Mouse (Mus musculus): Measurements from ENCODE around the gene Plppr3. TPM values are rescaled to one million over a fixed set of nuclear protein-coding genes. Genes with fewer than 3 reads are reported as not detected.
A peak's percentile ranks its signal among the peaks of the same experiment; 100 is the strongest.

Gene Plppr3
- total and polyA plus RNA-seq, 3 experiments = 0.85 to 6.2 TPM; not detected in 1

- H3K79me2 ChIP-seq (ENCODE audit: control insufficient read depth, insufficient read depth, low read length, poor library complexity) = no peaks in the 10 kb centered on the region
- peaks cover 8 to 36% of the 10 kb centered on the region in 2 experiments; a peak in 3 of 4 replicates for H3K4me1 ChIP-seq (ENCODE audit: control insufficient read depth in 1 of 2, insufficient read depth in 2 of 2, low read length in 2 of 2)
- H3K9ac ChIP-seq (ENCODE audit: control insufficient read depth, low read depth, low read length, poor library complexity, severe bottlenecking) = peak overlapping the region; percentile 70
- H3K36me3 ChIP-seq (ENCODE audit: control insufficient read depth in 1 of 2, insufficient read depth in 2 of 2, low read length in 2 of 2) = peaks cover 0 to 14% of the 10 kb centered on the region in 2 experiments; a peak in 2 of 4 replicates
- no peaks in the 10 kb centered on the region for H3K9me3 ChIP-seq (replicated peaks; ENCODE audit: insufficient read depth, low read length)
- peak; percentile 69 for DNase-seq (ENCODE audit: low read depth, low spot score)
- H3K27ac ChIP-seq (ENCODE audit: control insufficient read depth, low read depth, low read length) = peak overlapping the region; percentile 78
- H3K27me3 ChIP-seq (ENCODE audit: control insufficient read depth in 1 of 2, insufficient read depth in 2 of 2, low read length in 2 of 2) = no peaks in the 10 kb centered on the region
- TF ChIP-seq NRF1 (IDR thresholded peaks at IDR 0.05; ENCODE audit: insufficient read depth, low read depth, low read length, poor library complexity, severe bottlenecking) (no peak), TCF12 (IDR thresholded peaks at IDR 0.05; ENCODE audit: low read depth, low read length) (no peak), POLR2A (IDR thresholded peaks at IDR 0.05; ENCODE audit: control insufficient read depth in 1 of 2, insufficient read depth in 1 of 2, low read depth in 1 of 2, low read length in 2 of 2, poor library complexity in 1 of 2) (no peak), ETS1 (IDR thresholded peaks at IDR 0.05; ENCODE audit: low read depth, low read length) (peak; percentile 40; the same call in 1 of the 2 replicates), TBP (IDR thresholded peaks at IDR 0.05; ENCODE audit: low read depth, low read length) (0 out of 2 replicates have a peak, but pooled peaks have one; percentile 42), ELF1 (IDR thresholded peaks at IDR 0.05; ENCODE audit: low read depth, low read length) (peak; percentile 45; the same call in 1 of the 2 replicates), JUND (IDR thresholded peaks at IDR 0.05; ENCODE audit: low read depth, low read length) (no peak), EP300 (IDR thresholded peaks at IDR 0.05; ENCODE audit: low read depth in 1 of 2, low read length in 2 of 2) (0 out of 4 replicates have a peak, but pooled peaks of 1 of the 2 experiments have one; percentile 9)
- peak overlapping the region; percentile 43 to 56 for H3K4me3 ChIP-seq (ENCODE audit: control insufficient read depth in 1 of 2, insufficient read depth in 1 of 2, low read depth in 2 of 2, low read length in 2 of 2)
Observed at GRCm38 (mm10) chr10:79877757-79878156, 3.3 kb upstream of the Plppr3 start.

GRCm38 (mm10) chr10:79877174-79877573 is 2.7 kb upstream of the Plppr3 start:
- Histone ChIP-seq H3K36me3 (ENCODE audit: control insufficient read depth in 1 of 2, insufficient read depth in 2 of 2, low read length in 2 of 2) (peaks cover 0 to 13% of the 10 kb centered on the region in 2 experiments; a peak in 2 of 4 replicates), H3K9ac (ENCODE audit: control insufficient read depth, low read depth, low read length, poor library complexity, severe bottlenecking) (peak overlapping the region; percentile 70), H3K4me1 (ENCODE audit: control insufficient read depth in 1 of 2, insufficient read depth in 2 of 2, low read length in 2 of 2) (peaks cover 8 to 35% of the 10 kb centered on the region in 2 experiments; a peak in 3 of 4 replicates), H3K9me3 (replicated peaks; ENCODE audit: insufficient read depth, low read length) (no peaks in the 10 kb centered on the region), H3K27me3 (ENCODE audit: control insufficient read depth in 1 of 2, insufficient read depth in 2 of 2, low read length in 2 of 2) (no peaks in the 10 kb centered on the region), H3K79me2 (ENCODE audit: control insufficient read depth, insufficient read depth, low read length, poor library complexity) (no peaks in the 10 kb centered on the region), H3K4me3 (ENCODE audit: control insufficient read depth in 1 of 2, insufficient read depth in 1 of 2, low read depth in 2 of 2, low read length in 2 of 2) (peak overlapping the region; percentile 43 to 56), H3K27ac (ENCODE audit: control insufficient read depth, low read depth, low read length) (peak overlapping the region; percentile 78)
- DNase-seq (ENCODE audit: low read depth, low spot score) = peak; percentile 92
- peak; percentile 58 to 64 for TF ChIP-seq EP300 (IDR thresholded peaks at IDR 0.05; ENCODE audit: low read depth in 1 of 2, low read length in 2 of 2)
- TF ChIP-seq CHD1 (IDR thresholded peaks at IDR 0.05; ENCODE audit: low read depth, low read length) = no peak
- TF ChIP-seq E2F4 (IDR thresholded peaks at IDR 0.05; ENCODE audit: borderline replicate concordance, low read depth, low read length) = peak; percentile 52; the same call in 1 of the 2 replicates
- peak; percentile 56; the same call in 1 of the 2 replicates for TF ChIP-seq ETS1 (IDR thresholded peaks at IDR 0.05; ENCODE audit: low read depth, low read length)
- TF ChIP-seq MYB (IDR thresholded peaks at IDR 0.05; ENCODE audit: low read depth, low read length) = no peak
- TF ChIP-seq RCOR1 (IDR thresholded peaks at IDR 0.05; ENCODE audit: low read depth, low read length) = no peak
- 0 out of 2 replicates have a peak, but pooled peaks have one; percentile 3 for TF ChIP-seq USF1 (IDR thresholded peaks at IDR 0.05; ENCODE audit: low read depth, low read length)
- no peak for TF ChIP-seq POLR2AphosphoS5 (IDR thresholded peaks at IDR 0.05; ENCODE audit: borderline replicate concordance, low read depth, low read length)
- peak; percentile 66; the same call in 1 of the 2 replicates for TF ChIP-seq SIN3A (IDR thresholded peaks at IDR 0.05; ENCODE audit: low read length)
- TF ChIP-seq KAT2A (conservative IDR thresholded peaks at IDR 0.05; ENCODE audit: low read depth, low read length) = no peak
- TF ChIP-seq CTCF (IDR thresholded peaks at IDR 0.05 in 2 of 3, conservative IDR thresholded peaks at IDR 0.05 in 1 of 3; ENCODE audit: control insufficient read depth in 1 of 3, insufficient read depth in 1 of 3, low read depth in 2 of 3, low read length in 3 of 3, poor library complexity in 1 of 3, severe bottlenecking in 1 of 3) = no peak
- peak; percentile 51; the same call in 1 of the 2 replicates for TF ChIP-seq MAZ (IDR thresholded peaks at IDR 0.05; ENCODE audit: low read depth, low read length)
- peak; percentile 49 for TF ChIP-seq TCF12 (IDR thresholded peaks at IDR 0.05; ENCODE audit: low read depth, low read length)
- peak; percentile 97 for TF ChIP-seq MYC (IDR thresholded peaks at IDR 0.05; ENCODE audit: low read depth, low read length)
- no peak for TF ChIP-seq ZKSCAN1 (IDR thresholded peaks at IDR 0.05; ENCODE audit: low read depth, low read length)
- no peak for TF ChIP-seq MAFK (IDR thresholded peaks at IDR 0.05; ENCODE audit: borderline replicate concordance, low read depth, low read length)
- TF ChIP-seq BHLHE40 (IDR thresholded peaks at IDR 0.05; ENCODE audit: borderline replicate concordance, low read depth, low read length) = no peak
- TF ChIP-seq NRF1 (IDR thresholded peaks at IDR 0.05; ENCODE audit: insufficient read depth, low read depth, low read length, poor library complexity, severe bottlenecking) = no peak
- peak; percentile 42 to 67; a peak in 2 of 4 replicates for TF ChIP-seq POLR2A (IDR thresholded peaks at IDR 0.05; ENCODE audit: control insufficient read depth in 1 of 2, insufficient read depth in 1 of 2, low read depth in 1 of 2, low read length in 2 of 2, poor library complexity in 1 of 2)
- no peak for TF ChIP-seq USF2 (IDR thresholded peaks at IDR 0.05; ENCODE audit: borderline replicate concordance in 1 of 2, insufficient read depth in 1 of 2, low read depth in 1 of 2, low read length in 2 of 2)
- no peak for TF ChIP-seq SMC3 (IDR thresholded peaks at IDR 0.05; ENCODE audit: low read depth, low read length)
- TF ChIP-seq TAL1 (IDR thresholded peaks at IDR 0.05; ENCODE audit: low read length) = no peak
- TF ChIP-seq MXI1 (IDR thresholded peaks at IDR 0.05; ENCODE audit: low read depth, low read length) = peak; percentile 94
- peak; percentile 77 for TF ChIP-seq CHD2 (IDR thresholded peaks at IDR 0.05; ENCODE audit: low read length)
- TF ChIP-seq ZC3H11A (IDR thresholded peaks at IDR 0.05; ENCODE audit: low read depth, low read length) = no peak
- peak; percentile 50; the same call in 1 of the 2 replicates for TF ChIP-seq ELF1 (IDR thresholded peaks at IDR 0.05; ENCODE audit: low read depth, low read length)
- TF ChIP-seq JUND (IDR thresholded peaks at IDR 0.05; ENCODE audit: low read depth, low read length) = no peak
- peak; percentile 87 for TF ChIP-seq MAX (IDR thresholded peaks at IDR 0.05; ENCODE audit: low read length)

Data from MEL (cell line).